Mouse (Mus musculus) liver, postnatal 0 days (tissue): ENCODE measurements around the gene Tmem50b. TPM values are rescaled to one million over a fixed set of nuclear protein-coding genes. Genes with fewer than 3 reads are reported as not detected.
A peak's percentile ranks its signal among the peaks of the same experiment; 100 is the strongest.

Source experiments
- ATAC-seq: fragments of 200-750 bp; cut with Nextera tagmentation; 2 replicates; pipeline ENCODE4 v1.8.0; 2017; ENCODE audit warnings: mild to moderate bottlenecking, moderate library complexity
- DNase-seq: peaks from one replicate; pipeline ENCODE4 v3.0.0-alpha.2; 2016
- H3K27ac ChIP-seq: fragments of 300-500 bp; sonication (generic); 2 replicates; pipeline ENCODE4 v1.5.1; 2014; ENCODE audit warnings: antibody characterized with exemption, moderate library complexity, mild to moderate bottlenecking, low read depth
- H3K27me3 ChIP-seq: fragments of 300-500 bp; sonication (generic); 2 replicates; pipeline ENCODE4 v1.6.1; 2014; ENCODE audit warnings: low read length, control low read depth, mixed read lengths; ENCODE audit not compliant: insufficient read depth
- H3K36me3 ChIP-seq: fragments of 300-500 bp; sonication (generic); replicated peaks from 2 replicates; pipeline ENCODE4 v1.6.1; 2014; ENCODE audit warnings: mild to moderate bottlenecking, control low read depth, low read length, moderate library complexity, mixed read lengths; ENCODE audit not compliant: insufficient read depth
- H3K4me1 ChIP-seq: fragments of 300-500 bp; sonication (generic); 2 replicates; pipeline ENCODE4 v1.6.1; 2014; ENCODE audit warnings: antibody characterized with exemption, mild to moderate bottlenecking, control low read depth; ENCODE audit not compliant: insufficient read depth
- H3K4me2 ChIP-seq: fragments of 300-500 bp; sonication (generic); 2 replicates; pipeline ENCODE4 v1.6.1; 2014; ENCODE audit warnings: low read depth, mild to moderate bottlenecking, low read length, moderate library complexity, mixed read lengths
- H3K4me3 ChIP-seq: fragments of 300-500 bp; sonication (generic); 2 replicates; pipeline ENCODE4 v1.5.1; 2014; ENCODE audit warnings: low read depth, low read length
- H3K9ac ChIP-seq: fragments of 300-500 bp; sonication (generic); replicated peaks from 2 replicates; pipeline ENCODE4 v1.6.1; 2014; ENCODE audit warnings: mild to moderate bottlenecking, moderate library complexity
- H3K9me3 ChIP-seq: fragments of 300-500 bp; sonication (generic); 2 replicates; pipeline ENCODE4 v1.6.1; 2016; ENCODE audit warnings: mild to moderate bottlenecking, control low read depth, low read length, mixed read lengths
- CTCF ChIP-seq: sonication (generic); IDR thresholded peaks from 2 replicates; pipeline ENCODE4 v1.5.1; 2016; ENCODE audit warnings: antibody characterized with exemption, low read depth
- EP300 ChIP-seq: IDR thresholded peaks from 2 replicates; pipeline ENCODE4 v1.6.1; 2016; ENCODE audit warnings: antibody characterized with exemption, low read depth, mild to moderate bottlenecking
- WGBS: fragments of 180-500 bp; shearing (Covaris S2); extraction: QIAGEN DNeasy Blood & Tissue Kit; methylation state at CpG from one replicate; pipeline ENCODE4 v1.1.7; 2014; ENCODE audit not compliant: insufficient replicate concordance; 5-methylcytosine and 5-hydroxymethylcytosine counted together
- polyA plus RNA-seq: library from polyadenylated mRNA; unstranded; fragments of >200 nt; fragmentation: Nextera tagmentation; extraction: Ambion mirVana; gene quantifications from 2 replicates; pipeline ENCODE4 v1.2.1, GENCODE M21; 2015

Tmem50b gene
- polyA plus RNA-seq, 1 experiment from 2014 or later, result 8.6 TPM

- peaks cover 75% of the 10 kb centered on the region for H3K36me3 ChIP-seq
- H3K4me1 ChIP-seq, result no peaks in the 10 kb centered on the region
- H3K27ac ChIP-seq, result no peak overlapping the region
- DNase-seq, result no peak
- no peak overlapping the region for H3K4me3 ChIP-seq
- TF ChIP-seq CTCF (no peak), EP300 (no peak)
- ATAC-seq, result no peak
- H3K27me3 ChIP-seq, result no peaks in the 10 kb centered on the region
- WGBS, result 90% methylated on average over 2 of the region's 2 CpGs
- no peaks in the 10 kb centered on the region for H3K9me3 ChIP-seq
- H3K4me2 ChIP-seq, result no peak overlapping the region
- H3K9ac ChIP-seq, result no peak overlapping the region
Observed at GRCm38 (mm10) chr16:91639636-91640035, 42.0 kb upstream of the Tmem50b start.

GRCm38 (mm10) chr16:91639161-91639560 is 41.6 kb upstream of the Tmem50b start:
- Histone ChIP-seq H3K36me3 (peaks cover 75% of the 10 kb centered on the region), H3K27ac (no peak overlapping the region), H3K4me1 (no peaks in the 10 kb centered on the region), H3K9ac (no peak overlapping the region), H3K4me3 (no peak overlapping the region), H3K27me3 (no peaks in the 10 kb centered on the region), H3K4me2 (no peak overlapping the region), H3K9me3 (no peaks in the 10 kb centered on the region)
- DNase-seq, result no peak
- no peak for ATAC-seq
- WGBS, result 89% methylated on average over 5 of the region's 5 CpGs
- TF ChIP-seq EP300 (no peak), CTCF (no peak)

GRCm38 (mm10) chr16:91633641-91634040 is 36.0 kb upstream of the Tmem50b start:
- DNase-seq (no peak), ATAC-seq (no peak)
- Histone ChIP-seq H3K4me1 (no peaks in the 10 kb centered on the region), H3K27me3 (no peaks in the 10 kb centered on the region), H3K9ac (no peak overlapping the region), H3K9me3 (no peaks in the 10 kb centered on the region), H3K27ac (no peak overlapping the region), H3K4me3 (no peak overlapping the region), H3K4me2 (no peak overlapping the region), H3K36me3 (peaks cover 82% of the 10 kb centered on the region)
- TF ChIP-seq CTCF (no peak), EP300 (no peak)
- 74% methylated on average over 12 of the region's 12 CpGs for WGBS

GRCm38 (mm10) chr16:91632940-91633339 is 35.3 kb upstream of the Tmem50b start:
- ATAC-seq, result no peak
- TF ChIP-seq EP300 (no peak), CTCF (no peak)
- no peaks in the 10 kb centered on the region for H3K4me1 ChIP-seq
- H3K27me3 ChIP-seq, result no peaks in the 10 kb centered on the region
- 91% methylated on average over 7 of the region's 7 CpGs for WGBS
- H3K4me2 ChIP-seq, result no peak overlapping the region
- H3K27ac ChIP-seq, result no peak overlapping the region
- H3K9ac ChIP-seq, result no peak overlapping the region
- H3K36me3 ChIP-seq, result peaks cover 82% of the 10 kb centered on the region
- no peak overlapping the region for H3K4me3 ChIP-seq
- H3K9me3 ChIP-seq, result no peaks in the 10 kb centered on the region
- DNase-seq, result no peak

- H3K27ac ChIP-seq, result no peak overlapping the region
- no peak overlapping the region for H3K4me3 ChIP-seq
- 88% methylated on average over 5 of the region's 5 CpGs for WGBS
- no peak overlapping the region for H3K4me2 ChIP-seq
- no peaks in the 10 kb centered on the region for H3K9me3 ChIP-seq
- no peak for DNase-seq
- H3K36me3 ChIP-seq, result peaks cover 81% of the 10 kb centered on the region
- TF ChIP-seq CTCF (no peak), EP300 (no peak)
- no peak for ATAC-seq
- no peaks in the 10 kb centered on the region for H3K4me1 ChIP-seq
- no peaks in the 10 kb centered on the region for H3K27me3 ChIP-seq
- H3K9ac ChIP-seq, result no peak overlapping the region
Observed at GRCm38 (mm10) chr16:91632439-91632838, 34.8 kb upstream of the Tmem50b start.

- Histone ChIP-seq H3K4me3 (no peak overlapping the region), H3K27me3 (no peaks in the 10 kb centered on the region), H3K9me3 (no peaks in the 10 kb centered on the region), H3K4me1 (no peaks in the 10 kb centered on the region), H3K4me2 (no peak overlapping the region), H3K36me3 (peaks cover 77% of the 10 kb centered on the region), H3K27ac (no peak overlapping the region), H3K9ac (no peak overlapping the region)
- TF ChIP-seq CTCF, result no peak
- TF ChIP-seq EP300, result no peak
- WGBS, result 85% methylated on average over 1 of the region's 1 CpGs
- DNase-seq (no peak), ATAC-seq (no peak)
Observed at GRCm38 (mm10) chr16:91630584-91630983, 33.0 kb upstream of the Tmem50b start.

GRCm38 (mm10) chr16:91629749-91630148 is 32.1 kb upstream of the Tmem50b start:
- Histone ChIP-seq H3K9ac (no peak overlapping the region), H3K36me3 (peaks cover 77% of the 10 kb centered on the region)
- TF ChIP-seq CTCF (no peak), EP300 (no peak)

More at GRCm38 (mm10) chr16:91629749-91630148, 32.1 kb upstream of the Tmem50b start:
- WGBS, result 83% methylated on average over 4 of the region's 4 CpGs
- H3K9me3 ChIP-seq, result no peaks in the 10 kb centered on the region
- no peaks in the 10 kb centered on the region for H3K27me3 ChIP-seq
- peak; percentile 31; the same call in 1 of the 2 replicates for ATAC-seq
- no peak overlapping the region for H3K4me3 ChIP-seq
- no peak overlapping the region for H3K4me2 ChIP-seq
- 0 out of 2 replicates have a peak overlapping the region, but pooled peaks have one; percentile 22 for H3K27ac ChIP-seq
- no peaks in the 10 kb centered on the region for H3K4me1 ChIP-seq
- no peak for DNase-seq
